Mouse (Mus musculus) erythroblast, embryonic 14.5 days (primary cell): ENCODE measurements around the gene Cdk4. TPM values are rescaled to one million over a fixed set of nuclear protein-coding genes. Genes with fewer than 3 reads are reported as not detected.
A peak's percentile ranks its signal among the peaks of the same experiment; 100 is the strongest.

Source experiments
- H3K27me3 ChIP-seq: 2 replicates; pipeline ENCODE4 v1.6.1; 2012; ENCODE audit warnings: inconsistent platforms; ENCODE audit not compliant: control insufficient read depth
- H3K36me3 ChIP-seq: 2 replicates; pipeline ENCODE4 v1.6.1; 2012; ENCODE audit warnings: mild to moderate bottlenecking, inconsistent platforms; ENCODE audit not compliant: control insufficient read depth
- H3K4me1 ChIP-seq: 2 replicates; pipeline ENCODE4 v1.6.1; 2012; ENCODE audit warnings: inconsistent platforms; ENCODE audit not compliant: control insufficient read depth
- H3K4me3 ChIP-seq: replicated peaks from 2 replicates; pipeline ENCODE3; 2012; ENCODE audit warnings: moderate library complexity, mild to moderate bottlenecking, inconsistent platforms
- H3K9me3 ChIP-seq: 2 replicates; pipeline ENCODE4 v1.6.1; 2012; ENCODE audit warnings: low read length, inconsistent platforms, mixed read lengths; ENCODE audit not compliant: control insufficient read depth
- GATA1 ChIP-seq: IDR thresholded peaks from 2 replicates; pipeline ENCODE4 v1.6.1; 2012; ENCODE audit warnings: low read length, inconsistent platforms, mixed read lengths
- TAL1 ChIP-seq: IDR thresholded peaks from 3 replicates; pipeline ENCODE4 v1.6.1; 2012; ENCODE audit warnings: low read length, inconsistent platforms, mixed read lengths
- polyA plus RNA-seq: library from polyadenylated mRNA; stranded (reverse); fragments of >175 nt; gene quantifications from 2 replicates; pipeline ENCODE4 v1.2.3, GENCODE M21; 2012

Cdk4 gene
- polyA plus RNA-seq, 1 experiment: 81.1 TPM

- H3K36me3 ChIP-seq: peaks cover 2% of the 10 kb centered on the region; the same call in 1 of the 2 replicates
- H3K4me3 ChIP-seq: no peak overlapping the region
- H3K27me3 ChIP-seq: peaks cover 76% of the 10 kb centered on the region
- H3K4me1 ChIP-seq: no peaks in the 10 kb centered on the region
- peaks cover 7% of the 10 kb centered on the region; the same call in 1 of the 2 replicates for H3K9me3 ChIP-seq
- no peak for TF ChIP-seq TAL1
- no peak for TF ChIP-seq GATA1
These were observed 13.2 kb upstream of the Cdk4 start for GRCm38 (mm10) chr10:127050119-127050474.

GRCm38 (mm10) chr10:127054646-127055045, 8.7 kb upstream of the Cdk4 start:
- no peak for TF ChIP-seq TAL1
- TF ChIP-seq GATA1: no peak
- no peak overlapping the region for H3K4me3 ChIP-seq
- peaks cover under 1% of the 10 kb centered on the region; the same call in 1 of the 2 replicates for H3K9me3 ChIP-seq
- peaks cover 98% of the 10 kb centered on the region for H3K27me3 ChIP-seq
- H3K36me3 ChIP-seq: no peaks in the 10 kb centered on the region
- H3K4me1 ChIP-seq: peaks cover 5% of the 10 kb centered on the region

GRCm38 (mm10) chr10:127055406-127055805, 7.9 kb upstream of the Cdk4 start:
- peaks cover 2% of the 10 kb centered on the region; the same call in 1 of the 2 replicates for H3K9me3 ChIP-seq
- H3K4me1 ChIP-seq: peaks cover 12% of the 10 kb centered on the region
- H3K4me3 ChIP-seq: no peak overlapping the region
- H3K36me3 ChIP-seq: no peaks in the 10 kb centered on the region
- peaks cover 98% of the 10 kb centered on the region for H3K27me3 ChIP-seq
- TF ChIP-seq GATA1 (no peak), TAL1 (no peak)

GRCm38 (mm10) chr10:127056490-127056889, 6.8 kb upstream of the Cdk4 start:
- no peaks in the 10 kb centered on the region for H3K36me3 ChIP-seq
- no peak overlapping the region for H3K4me3 ChIP-seq
- H3K9me3 ChIP-seq: peaks cover 4% of the 10 kb centered on the region; the same call in 1 of the 2 replicates
- peaks cover 98% of the 10 kb centered on the region for H3K27me3 ChIP-seq
- H3K4me1 ChIP-seq: peaks cover 14% of the 10 kb centered on the region
- no peak for TF ChIP-seq TAL1
- no peak for TF ChIP-seq GATA1

- Histone ChIP-seq H3K9me3 (peaks cover 4% of the 10 kb centered on the region; the same call in 1 of the 2 replicates), H3K36me3 (no peaks in the 10 kb centered on the region), H3K4me3 (no peak overlapping the region), H3K27me3 (peaks cover 97% of the 10 kb centered on the region), H3K4me1 (peaks cover 21% of the 10 kb centered on the region)
- TF ChIP-seq TAL1 (no peak), GATA1 (no peak)
These were observed 5.2 kb upstream of the Cdk4 start for GRCm38 (mm10) chr10:127058161-127058560.

GRCm38 (mm10) chr10:127058708-127059107, 4.6 kb upstream of the Cdk4 start:
- H3K9me3 ChIP-seq: peaks cover 4% of the 10 kb centered on the region; the same call in 1 of the 2 replicates
- no peaks in the 10 kb centered on the region for H3K36me3 ChIP-seq
- TF ChIP-seq TAL1 (no peak), GATA1 (no peak)
- peaks cover 93% of the 10 kb centered on the region for H3K27me3 ChIP-seq
- H3K4me1 ChIP-seq: peaks cover 26% of the 10 kb centered on the region
- H3K4me3 ChIP-seq: no peak overlapping the region

- Histone ChIP-seq H3K4me3 (peak overlapping the region; percentile 47), H3K36me3 (peaks cover 2% of the 10 kb centered on the region), H3K27me3 (peaks cover 87% of the 10 kb centered on the region), H3K9me3 (peaks cover 4% of the 10 kb centered on the region; the same call in 1 of the 2 replicates), H3K4me1 (peaks cover 33% of the 10 kb centered on the region)
- TF ChIP-seq TAL1 (no peak), GATA1 (no peak)
These were observed 4.0 kb upstream of the Cdk4 start for GRCm38 (mm10) chr10:127059174-127059967.

- Histone ChIP-seq H3K4me3 (peak within 1 kb of the TSS; percentile 47), H3K36me3 (peaks cover 11% of the 10 kb centered on the region), H3K9me3 (peaks cover 4% of the 10 kb centered on the region; the same call in 1 of the 2 replicates), H3K27me3 (peaks cover 78% of the 10 kb centered on the region), H3K4me1 (peaks cover 42% of the 10 kb centered on the region)
- no peak for TF ChIP-seq GATA1
- no peak for TF ChIP-seq TAL1
These were observed 3.1 kb upstream of the Cdk4 start, which contains the start of gene March9 for GRCm38 (mm10) chr10:127059968-127060916. TSS of gene March9 (minus strand) at chr10:127060184.
